In genomic region chr7:79562385-79562784, GRCm38 (mm10) we compare ENCODE assay signal across 31 mouse cellular contexts. TPM values are rescaled to one million over a fixed set of nuclear protein-coding genes. Genes with fewer than 3 reads are reported as not detected.
"Had no signal": no experiment of that assay in that cellular context is flagged by ENCODE, and none has a peak within 500 bp of the region (broad histone marks: within the 10 kb centered on the region; RNA-seq: fewer than 3 reads in every experiment).

No protein-coding gene starts in this region.

- ATAC-seq: hindbrain, postnatal 0 days; intestine, embryonic 16.5 days; liver, embryonic 12.5 days had no signal

- H3K4me3 ChIP-seq: heart, embryonic 10.5 days; heart, embryonic 12.5 days; hindbrain, embryonic 13.5 days; hindbrain, embryonic 15.5 days; kidney, embryonic 15.5 days; limb, embryonic 13.5 days; limb, embryonic 15.5 days; liver, embryonic 12.5 days had no signal

- DNase-seq: gastrocnemius, postnatal 14 days; gastrocnemius, postnatal 36 days; heart, adult 18-20 months; heart, postnatal 14 days; heart, postnatal 36 days; kidney, adult 11 months; kidney, adult 2 months; kidney, adult 9 months; kidney, postnatal 14 days; kidney, postnatal 36 days; layer of hippocampus, adult 9-11 months; layer of hippocampus, postnatal 36 days; left cerebral cortex, postnatal 4 days had no signal

- H3K9ac ChIP-seq: heart, embryonic 12.5 days; hindbrain, embryonic 13.5 days; hindbrain, embryonic 15.5 days; kidney, embryonic 15.5 days; limb, embryonic 13.5 days; limb, embryonic 15.5 days; liver, embryonic 12.5 days; liver, embryonic 14.5 days had no signal

- H3K36me3 ChIP-seq: heart, embryonic 10.5 days; heart, embryonic 12.5 days; hindbrain, embryonic 13.5 days; hindbrain, embryonic 15.5 days; kidney, embryonic 15.5 days; limb, embryonic 13.5 days; limb, embryonic 15.5 days; liver, embryonic 12.5 days had no signal

- H3K9me3 ChIP-seq: heart, embryonic 10.5 days; heart, embryonic 12.5 days; hindbrain, embryonic 13.5 days; hindbrain, embryonic 15.5 days; kidney, embryonic 15.5 days; limb, embryonic 13.5 days; limb, embryonic 15.5 days; liver, embryonic 12.5 days had no signal

- H3K4me2 ChIP-seq: heart, embryonic 12.5 days; hindbrain, embryonic 13.5 days; hindbrain, embryonic 15.5 days; kidney, embryonic 15.5 days; limb, embryonic 13.5 days; limb, embryonic 15.5 days; liver, embryonic 12.5 days had no signal

- H3K4me1 ChIP-seq: heart, embryonic 10.5 days; heart, embryonic 12.5 days; kidney, embryonic 15.5 days; limb, embryonic 13.5 days; limb, embryonic 15.5 days; liver, embryonic 12.5 days had no signal

- H3K27ac ChIP-seq: heart, embryonic 10.5 days; hindbrain, embryonic 13.5 days; hindbrain, embryonic 15.5 days; hindbrain, postnatal 0 days; kidney, embryonic 15.5 days; kidney, postnatal 0 days; limb, embryonic 13.5 days; limb, embryonic 15.5 days; liver, embryonic 12.5 days; liver, embryonic 14.5 days had no signal

RNA-seq across cellular contexts. Expression of gene Rhcg, which starts 55.1 kb away (rescaled TPM):
- total RNA-seq: gastrocnemius, adult 18-20 months; gastrocnemius, postnatal 14 days; gastrocnemius, postnatal 36 days; heart, adult 18-20 months; heart, adult 8-10 months; heart, postnatal 14 days; heart, postnatal 36 days; hematopoietic stem cell, adult 5-6 weeks; liver, adult 2 months had no signal
- polyA plus RNA-seq: heart, embryonic 10.5 days; heart, embryonic 12.5 days; heart, embryonic 14.5 days; limb, embryonic 11.5 days; limb, embryonic 13.5 days; limb, embryonic 15.5 days; liver, adult 2 months; liver, embryonic 12.5 days had no signal
